Mouse (Mus musculus): ENCODE measurements around the gene Loxl1. TPM values are rescaled to one million over a fixed set of nuclear protein-coding genes. Genes with fewer than 3 reads are reported as not detected.

Loxl1 gene
- total and polyA plus RNA-seq, 3 experiments = 22.1 to 59.7 (median 28.4) TPM

DNA sequence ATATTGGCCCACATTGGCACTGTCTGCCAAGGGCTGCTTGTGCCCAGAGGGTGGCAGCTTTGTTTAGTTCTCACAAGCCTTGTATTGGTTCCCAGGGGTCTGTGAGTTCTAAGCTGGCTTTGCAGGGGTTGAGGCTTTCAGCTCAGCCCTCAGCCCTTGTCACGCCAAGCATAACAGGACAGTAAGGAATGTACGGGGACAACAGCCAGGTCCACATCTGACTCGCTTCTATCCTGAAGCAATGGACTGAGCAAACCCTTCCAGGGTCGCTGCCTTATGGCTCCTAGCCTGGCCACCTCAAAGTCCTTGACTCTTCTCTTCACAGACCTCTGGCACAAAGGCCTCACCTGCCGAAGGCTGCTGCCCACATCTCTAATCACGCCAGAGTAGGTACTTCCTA lies 34.8 kb upstream of the Loxl1 start:
- Histone ChIP-seq H3K36me3 (ENCODE audit: control insufficient read depth, insufficient read depth, low read length) (no peaks in the 10 kb centered on the region), H3K4me1 (ENCODE audit: control insufficient read depth, insufficient read depth, low read length) (no peaks in the 10 kb centered on the region), H3K27me3 (ENCODE audit: control insufficient read depth, insufficient read depth, low read length) (no peaks in the 10 kb centered on the region; the same call in 1 of the 2 replicates), H3K79me2 (replicated peaks; ENCODE audit: control insufficient read depth, insufficient read depth, low read length) (no peaks in the 10 kb centered on the region), H3K9ac (ENCODE audit: low read depth, low read length) (no peak overlapping the region), H3K4me3 (no peak overlapping the region), H3K27ac (no peak overlapping the region)
- intact Hi-C loops (cut with DNase I) = no loop called here
- DNase-seq = peak; percentile 16 to 27
- whole genome bisulfite sequencing = 69% methylated on average over 6 of the region's 6 CpGs
- no peak for TF ChIP-seq EP300 (IDR thresholded peaks at IDR 0.05; ENCODE audit: insufficient read depth, low read depth, low read length)
- TF ChIP-seq POLR2A (IDR thresholded peaks at IDR 0.05; ENCODE audit: insufficient read depth, low read depth, low read length) = no peak
- no peak for TF ChIP-seq CTCF (IDR thresholded peaks at IDR 0.05)

DNA sequence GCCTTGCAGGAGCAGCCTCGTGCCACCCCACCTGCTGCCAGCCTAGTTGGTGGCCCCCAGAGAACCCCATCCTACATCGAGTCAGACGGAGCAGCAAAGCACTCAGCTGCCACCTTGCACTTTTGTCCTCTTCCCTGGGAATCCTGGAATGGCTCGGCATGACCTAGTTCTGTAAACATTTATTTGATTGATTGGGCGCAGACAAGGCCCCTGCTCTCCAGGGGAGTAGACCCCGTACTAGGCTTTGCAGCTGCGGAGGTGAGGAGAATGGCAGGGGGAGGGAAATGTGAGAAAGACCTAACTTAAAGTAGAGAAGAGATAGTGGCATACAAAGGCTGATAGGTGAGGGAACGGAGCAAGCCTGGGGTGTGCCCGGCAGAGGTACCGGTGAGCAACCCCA lies 33.5 kb upstream of the Loxl1 start:
- TF ChIP-seq POLR2A (IDR thresholded peaks at IDR 0.05; ENCODE audit: insufficient read depth, low read depth, low read length) = no peak
- TF ChIP-seq CTCF (IDR thresholded peaks at IDR 0.05) = no peak
- no peak for TF ChIP-seq EP300 (IDR thresholded peaks at IDR 0.05; ENCODE audit: insufficient read depth, low read depth, low read length)

DNA sequence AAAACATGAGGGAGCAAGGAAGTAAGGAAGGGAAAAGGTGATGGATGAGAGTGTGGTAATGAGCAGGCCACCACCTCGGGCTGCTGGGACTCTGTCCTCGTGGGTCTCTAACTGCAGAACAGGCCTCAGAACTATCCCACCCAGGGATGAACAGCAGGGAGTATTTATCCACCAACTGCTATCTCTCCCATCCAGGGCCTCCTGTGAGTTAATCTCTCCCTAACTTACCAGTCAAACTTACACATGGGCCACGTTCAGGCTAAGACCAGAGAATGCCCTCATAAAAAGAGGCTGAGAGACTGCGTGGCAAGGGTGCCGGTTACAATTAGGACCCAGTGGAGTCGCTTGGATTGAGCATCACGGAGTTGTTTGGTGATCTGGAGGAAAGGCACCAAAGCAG lies 33.0 kb upstream of the Loxl1 start:
- H3K27ac ChIP-seq = no peak overlapping the region
- H3K4me1 ChIP-seq (ENCODE audit: control insufficient read depth, insufficient read depth, low read length) = no peaks in the 10 kb centered on the region
- H3K79me2 ChIP-seq (replicated peaks; ENCODE audit: control insufficient read depth, insufficient read depth, low read length) = no peaks in the 10 kb centered on the region
- no peak overlapping the region for H3K9ac ChIP-seq (ENCODE audit: low read depth, low read length)
- no peak for DNase-seq
- no peaks in the 10 kb centered on the region for H3K36me3 ChIP-seq (ENCODE audit: control insufficient read depth, insufficient read depth, low read length)
- WGBS = 65% methylated on average over 7 of the region's 7 CpGs
- TF ChIP-seq POLR2A (IDR thresholded peaks at IDR 0.05; ENCODE audit: insufficient read depth, low read depth, low read length) (no peak), CTCF (IDR thresholded peaks at IDR 0.05) (no peak), EP300 (IDR thresholded peaks at IDR 0.05; ENCODE audit: insufficient read depth, low read depth, low read length) (no peak)
- no peak overlapping the region for H3K4me3 ChIP-seq
- no peaks in the 10 kb centered on the region; the same call in 1 of the 2 replicates for H3K27me3 ChIP-seq (ENCODE audit: control insufficient read depth, insufficient read depth, low read length)
- intact Hi-C loops (cut with DNase I) = no loop called here

More for the DNA sequence above, 33.5 kb upstream of the Loxl1 start:
- Histone ChIP-seq H3K27ac (no peak overlapping the region), H3K4me3 (no peak overlapping the region), H3K27me3 (ENCODE audit: control insufficient read depth, insufficient read depth, low read length) (no peaks in the 10 kb centered on the region; the same call in 1 of the 2 replicates), H3K79me2 (replicated peaks; ENCODE audit: control insufficient read depth, insufficient read depth, low read length) (no peaks in the 10 kb centered on the region), H3K9ac (ENCODE audit: low read depth, low read length) (no peak overlapping the region), H3K4me1 (ENCODE audit: control insufficient read depth, insufficient read depth, low read length) (no peaks in the 10 kb centered on the region), H3K36me3 (ENCODE audit: control insufficient read depth, insufficient read depth, low read length) (no peaks in the 10 kb centered on the region)
- intact Hi-C loops (cut with DNase I) = no loop called here
- no peak for DNase-seq
- 40% methylated on average over 10 of the region's 10 CpGs for WGBS

DNA sequence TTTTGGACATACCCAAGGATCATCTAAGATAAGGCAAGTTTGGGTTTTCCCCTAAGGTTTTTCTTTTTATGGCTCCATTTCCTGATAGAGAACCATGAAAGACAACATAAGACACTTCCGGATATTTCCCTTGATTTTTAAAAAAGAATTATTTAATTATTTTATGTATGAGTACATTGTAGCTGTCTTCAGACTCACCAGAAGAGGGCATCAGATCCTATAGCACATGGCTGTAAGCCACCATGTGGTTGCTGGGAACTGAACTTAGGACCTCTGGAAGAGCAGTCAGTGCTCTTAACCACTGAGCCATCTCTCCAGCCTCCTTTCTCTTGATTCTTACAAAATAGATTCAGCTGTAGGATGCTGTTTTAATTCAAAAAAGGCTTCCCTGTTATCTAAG lies 28.8 kb upstream of the Loxl1 start:
- no peaks in the 10 kb centered on the region for H3K36me3 ChIP-seq (ENCODE audit: control insufficient read depth, insufficient read depth, low read length)
- H3K27ac ChIP-seq = no peak overlapping the region
- no peak overlapping the region for H3K4me3 ChIP-seq
- no peaks in the 10 kb centered on the region; the same call in 1 of the 2 replicates for H3K27me3 ChIP-seq (ENCODE audit: control insufficient read depth, insufficient read depth, low read length)
- H3K9ac ChIP-seq (ENCODE audit: low read depth, low read length) = no peak overlapping the region
- H3K4me1 ChIP-seq (ENCODE audit: control insufficient read depth, insufficient read depth, low read length) = no peaks in the 10 kb centered on the region
- no peak for DNase-seq
- no peaks in the 10 kb centered on the region for H3K79me2 ChIP-seq (replicated peaks; ENCODE audit: control insufficient read depth, insufficient read depth, low read length)
- TF ChIP-seq CTCF (IDR thresholded peaks at IDR 0.05) (no peak), POLR2A (IDR thresholded peaks at IDR 0.05; ENCODE audit: insufficient read depth, low read depth, low read length) (no peak), EP300 (IDR thresholded peaks at IDR 0.05; ENCODE audit: insufficient read depth, low read depth, low read length) (no peak)
- intact Hi-C loops (cut with DNase I) = no loop called here
- WGBS = 80% methylated on average over 1 of the region's 1 CpGs

DNA sequence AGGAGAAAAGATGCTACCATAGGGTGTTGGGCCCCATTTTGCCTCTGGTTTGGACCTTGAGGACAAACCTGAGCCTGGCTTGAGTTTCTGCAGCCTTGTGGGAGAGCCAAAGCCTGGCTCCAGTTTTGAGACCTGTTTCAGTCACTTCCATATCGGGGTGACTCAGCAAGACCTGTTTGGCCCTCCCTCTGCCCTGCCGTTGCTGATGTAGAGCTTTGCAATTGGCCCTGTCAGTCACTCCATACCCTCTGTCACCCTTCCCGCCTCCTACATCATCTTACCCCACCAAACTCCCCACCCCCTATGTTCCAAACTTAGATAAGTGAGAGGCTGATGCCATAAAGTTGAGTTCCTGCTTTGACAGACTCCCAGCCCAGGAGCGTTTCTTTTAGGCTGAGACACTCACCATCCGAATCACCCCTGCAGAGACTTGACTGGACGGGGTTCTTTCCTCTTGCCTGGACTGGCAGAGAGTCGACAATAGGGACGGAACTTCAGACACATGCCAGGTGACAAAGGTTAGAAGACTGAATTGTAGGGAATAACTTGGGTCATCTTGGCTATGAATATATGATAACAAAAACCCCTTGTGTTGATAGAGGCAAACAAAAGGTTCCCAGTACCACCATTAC lies 23.8 kb upstream of the Loxl1 start:
- Histone ChIP-seq H3K27me3 (ENCODE audit: control insufficient read depth, insufficient read depth, low read length) (no peaks in the 10 kb centered on the region), H3K27ac (no peak overlapping the region), H3K79me2 (replicated peaks; ENCODE audit: control insufficient read depth, insufficient read depth, low read length) (no peaks in the 10 kb centered on the region), H3K4me3 (no peak overlapping the region), H3K36me3 (ENCODE audit: control insufficient read depth, insufficient read depth, low read length) (no peaks in the 10 kb centered on the region), H3K4me1 (ENCODE audit: control insufficient read depth, insufficient read depth, low read length) (no peaks in the 10 kb centered on the region), H3K9ac (ENCODE audit: low read depth, low read length) (no peak overlapping the region)
- WGBS = 64% methylated on average over 8 of the region's 8 CpGs
- intact Hi-C loops (cut with DNase I) = no loop called here
- TF ChIP-seq CTCF (IDR thresholded peaks at IDR 0.05) = no peak
- DNase-seq = no peak

DNA sequence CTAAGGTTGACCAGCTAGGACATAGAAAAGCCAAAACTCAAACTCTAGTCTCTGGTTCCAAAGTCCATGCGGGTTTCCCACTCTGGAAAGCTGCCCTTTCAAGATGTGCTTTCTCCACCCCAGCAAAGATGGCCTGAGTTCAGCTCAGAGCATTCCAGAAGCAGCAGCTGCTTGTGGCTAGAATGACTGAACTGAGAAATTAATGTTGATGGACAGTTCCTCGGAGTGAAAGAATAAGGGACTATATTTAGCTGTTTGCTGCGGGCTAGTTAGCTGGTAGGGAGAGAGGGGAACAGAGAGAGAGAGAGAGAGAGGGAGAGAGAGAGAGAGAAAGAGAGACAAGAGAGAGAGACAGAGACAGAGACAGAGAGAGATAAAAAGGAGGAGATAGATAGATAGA lies 18.3 kb upstream of the Loxl1 start:
- H3K27me3 ChIP-seq (ENCODE audit: control insufficient read depth, insufficient read depth, low read length) = no peaks in the 10 kb centered on the region; the same call in 1 of the 2 replicates
- intact Hi-C loops (cut with DNase I) = loop anchor here (2.0 to 5.0 kb wide), 3 partner anchors 38 to 204 kb away; no protein-coding TSS in a partner anchor
- H3K27ac ChIP-seq = no peak overlapping the region
- DNase-seq = no peak
- H3K79me2 ChIP-seq (replicated peaks; ENCODE audit: control insufficient read depth, insufficient read depth, low read length) = no peaks in the 10 kb centered on the region
- 42% methylated on average over 3 of the region's 3 CpGs for WGBS
- no peaks in the 10 kb centered on the region for H3K36me3 ChIP-seq (ENCODE audit: control insufficient read depth, insufficient read depth, low read length)
- no peaks in the 10 kb centered on the region; the same call in 1 of the 2 replicates for H3K4me1 ChIP-seq (ENCODE audit: control insufficient read depth, insufficient read depth, low read length)
- H3K4me3 ChIP-seq = no peak overlapping the region
- no peak overlapping the region for H3K9ac ChIP-seq (ENCODE audit: low read depth, low read length)
- no peak for TF ChIP-seq EP300 (IDR thresholded peaks at IDR 0.05; ENCODE audit: insufficient read depth, low read depth, low read length)
- TF ChIP-seq POLR2A (IDR thresholded peaks at IDR 0.05; ENCODE audit: insufficient read depth, low read depth, low read length) = no peak
- TF ChIP-seq CTCF (IDR thresholded peaks at IDR 0.05) = no peak

Measured in heart, adult 2 months (tissue).